8 mouse cellular contexts compared by ENCODE assay signal in the genomic region with DNA sequence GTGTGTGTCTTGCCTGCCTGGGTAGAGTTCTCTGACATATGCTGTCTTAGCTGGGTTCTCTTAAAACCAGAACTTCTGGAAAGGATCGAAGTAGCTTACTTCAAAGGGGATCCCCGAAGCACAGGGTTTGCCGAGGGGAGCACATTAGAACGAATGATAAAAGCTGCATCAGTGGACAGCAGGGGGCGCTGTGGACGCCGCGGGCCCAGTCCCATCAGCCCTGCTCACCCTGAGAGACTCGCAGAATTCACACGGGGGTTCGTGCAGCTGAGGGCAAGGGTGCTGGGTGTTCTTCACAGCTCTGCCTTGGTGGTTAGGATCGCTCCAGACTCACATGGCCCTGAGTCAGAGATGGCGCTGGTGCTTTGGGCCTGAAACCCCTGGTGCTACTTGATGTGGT.
DNase-seq lines count a peak whose midpoint lies in the region; ATAC-seq and TF ChIP-seq lines count a peak whose summit lies in the region.

No protein-coding gene starts in this region.

- H3K9me3 ChIP-seq in forebrain, postnatal 0 days (ENCODE audit: low read length): no peaks in the 10 kb centered on the region
- H3K9me3 ChIP-seq in forebrain, embryonic 12.5 days: no peaks in the 10 kb centered on the region
- H3K9me3 ChIP-seq in midbrain, embryonic 14.5 days (ENCODE audit: control insufficient read depth, low read length): no peaks in the 10 kb centered on the region
- H3K9me3 ChIP-seq in midbrain, embryonic 16.5 days (replicated peaks; ENCODE audit: control insufficient read depth, low read length, poor library complexity, severe bottlenecking): no peaks in the 10 kb centered on the region

- no peaks in the 10 kb centered on the region for H3K36me3 ChIP-seq in forebrain, postnatal 0 days (ENCODE audit: insufficient read depth)
- H3K36me3 ChIP-seq in forebrain, embryonic 12.5 days (replicated peaks): no peaks in the 10 kb centered on the region
- H3K36me3 ChIP-seq in midbrain, embryonic 14.5 days (ENCODE audit: control insufficient read depth, insufficient read depth, low read length): no peaks in the 10 kb centered on the region
- no peaks in the 10 kb centered on the region for H3K36me3 ChIP-seq in midbrain, embryonic 16.5 days (ENCODE audit: control insufficient read depth, insufficient read depth, low read length)

- TF ChIP-seq CTCF in forebrain, postnatal 0 days (IDR thresholded peaks at IDR 0.05; ENCODE audit: low read depth): peak; percentile 51
- peak; percentile 73 for TF ChIP-seq CTCF in bone marrow macrophage, adult 2 months (IDR thresholded peaks at IDR 0.05; ENCODE audit: low read depth, low read length)

- H3K4me1 ChIP-seq in forebrain, postnatal 0 days (ENCODE audit: insufficient read depth): no peaks in the 10 kb centered on the region
- H3K4me1 ChIP-seq in forebrain, embryonic 12.5 days: no peaks in the 10 kb centered on the region
- no peaks in the 10 kb centered on the region for H3K4me1 ChIP-seq in midbrain, embryonic 14.5 days (ENCODE audit: control insufficient read depth, insufficient read depth, low read length)
- H3K4me1 ChIP-seq in midbrain, embryonic 16.5 days (ENCODE audit: control insufficient read depth, insufficient read depth, low read length): no peaks in the 10 kb centered on the region; the same call in 1 of the 2 replicates
- no peaks in the 10 kb centered on the region for H3K4me1 ChIP-seq in bone marrow macrophage, adult 2 months (ENCODE audit: control insufficient read depth, insufficient read depth, low read length)

- H3K27me3 ChIP-seq in forebrain, postnatal 0 days (ENCODE audit: insufficient read depth, low read length): no peaks in the 10 kb centered on the region
- H3K27me3 ChIP-seq in forebrain, embryonic 12.5 days: no peaks in the 10 kb centered on the region
- H3K27me3 ChIP-seq in midbrain, embryonic 14.5 days (ENCODE audit: control insufficient read depth, insufficient read depth, low read length): no peaks in the 10 kb centered on the region
- no peaks in the 10 kb centered on the region for H3K27me3 ChIP-seq in midbrain, embryonic 16.5 days (ENCODE audit: control insufficient read depth, insufficient read depth, low read depth, low read length)

- WGBS in forebrain, postnatal 0 days: 49% methylated on average over 13 of the region's 13 CpGs
- 52% methylated on average over 13 of the region's 13 CpGs for WGBS in forebrain, embryonic 12.5 days
- 46% methylated on average over 13 of the region's 13 CpGs for WGBS in midbrain, embryonic 14.5 days
- WGBS in midbrain, embryonic 16.5 days: 53% methylated on average over 13 of the region's 13 CpGs

- TF ChIP-seq POLR2A in bone marrow macrophage, adult 2 months (IDR thresholded peaks at IDR 0.05; ENCODE audit: borderline replicate concordance, low read depth, low read length): no peak

- DNase-seq in forebrain, postnatal 0 days: peak; percentile 11
- peak; percentile 37 for DNase-seq in midbrain, embryonic 14.5 days
- DNase-seq in lung, postnatal 10 days: peak; percentile 45
- DNase-seq in thymus, postnatal 4 days: peak; percentile 78
- no peak for DNase-seq in ovary, postnatal 10 days (ENCODE audit: low spot score)

- H3K9ac ChIP-seq in forebrain, postnatal 0 days: no peak overlapping the region
- no peak overlapping the region for H3K9ac ChIP-seq in forebrain, embryonic 12.5 days
- H3K9ac ChIP-seq in midbrain, embryonic 14.5 days (replicated peaks; ENCODE audit: low read length): no peak overlapping the region
- H3K9ac ChIP-seq in midbrain, embryonic 16.5 days (ENCODE audit: low read depth, low read length): no peak overlapping the region

- ATAC-seq in forebrain, postnatal 0 days: no peak
- no peak for ATAC-seq in forebrain, embryonic 12.5 days (ENCODE audit: low FRiP score)
- no peak for ATAC-seq in midbrain, embryonic 14.5 days (ENCODE audit: low FRiP score, low TSS enrichment)
- no peak for ATAC-seq in midbrain, embryonic 16.5 days

- H3K4me2 ChIP-seq in forebrain, postnatal 0 days (ENCODE audit: low read depth): no peak overlapping the region
- no peak overlapping the region for H3K4me2 ChIP-seq in forebrain, embryonic 12.5 days
- H3K4me2 ChIP-seq in midbrain, embryonic 14.5 days (ENCODE audit: low read length): no peak overlapping the region
- no peak overlapping the region for H3K4me2 ChIP-seq in midbrain, embryonic 16.5 days (ENCODE audit: low read length)

- H3K4me3 ChIP-seq in forebrain, postnatal 0 days (ENCODE audit: low read depth, low read length): no peak overlapping the region
- H3K4me3 ChIP-seq in forebrain, embryonic 12.5 days (replicated peaks): no peak overlapping the region
- H3K4me3 ChIP-seq in midbrain, embryonic 14.5 days (replicated peaks; ENCODE audit: low read depth, low read length): no peak overlapping the region
- H3K4me3 ChIP-seq in midbrain, embryonic 16.5 days (ENCODE audit: low read depth, low read length): no peak overlapping the region
- no peak overlapping the region for H3K4me3 ChIP-seq in bone marrow macrophage, adult 2 months (ENCODE audit: insufficient read depth, low read length)

- no peak overlapping the region for H3K27ac ChIP-seq in forebrain, postnatal 0 days (ENCODE audit: low read depth, low read length)
- H3K27ac ChIP-seq in forebrain, embryonic 12.5 days: no peak overlapping the region
- H3K27ac ChIP-seq in midbrain, embryonic 14.5 days (replicated peaks; ENCODE audit: low read depth, low read length): no peak overlapping the region
- H3K27ac ChIP-seq in midbrain, embryonic 16.5 days (ENCODE audit: low read length): no peak overlapping the region
- no peak overlapping the region for H3K27ac ChIP-seq in bone marrow macrophage, adult 2 months (ENCODE audit: insufficient read depth, low read depth, low read length)
